Mouse (Mus musculus) kidney, postnatal 0 days (tissue): Measurements from ENCODE around the gene Ccdc136. TPM values are rescaled to one million over a fixed set of nuclear protein-coding genes. Genes with fewer than 3 reads are reported as not detected.

Source experiments
- ATAC-seq: fragments of 200-750 bp; cut with Nextera tagmentation; replicated peaks from 2 replicates; pipeline ENCODE4 v1.8.0; 2017; ENCODE audit warnings: low read depth, moderate number of reproducible peaks, moderate TSS enrichment, moderate library complexity; ENCODE audit not compliant: low FRiP score
- DNase-seq: peaks from one replicate; pipeline ENCODE4 v3.0.0-alpha.2; 2016; ENCODE audit warnings: low spot score
- H3K27ac ChIP-seq: fragments of 300-500 bp; sonication (generic); 2 replicates; pipeline ENCODE4 v1.5.1; 2014; ENCODE audit warnings: mild to moderate bottlenecking
- H3K27me3 ChIP-seq: fragments of 300-500 bp; sonication (generic); 2 replicates; pipeline ENCODE4 v1.6.1; 2014; ENCODE audit warnings: low read length, mixed read lengths; ENCODE audit not compliant: insufficient read depth
- H3K36me3 ChIP-seq: fragments of 300-500 bp; sonication (generic); 2 replicates; pipeline ENCODE4 v1.6.1; 2014; ENCODE audit warnings: low read length, mixed read lengths; ENCODE audit not compliant: insufficient read depth
- H3K4me1 ChIP-seq: fragments of 300-500 bp; sonication (generic); replicated peaks from 2 replicates; pipeline ENCODE4 v1.6.1; 2014; ENCODE audit warnings: antibody characterized with exemption, low read length, mixed read lengths; ENCODE audit not compliant: insufficient read depth
- H3K4me2 ChIP-seq: fragments of 300-500 bp; sonication (generic); 2 replicates; pipeline ENCODE4 v1.6.1; 2014; ENCODE audit warnings: mild to moderate bottlenecking, low read length, moderate library complexity, mixed read lengths
- H3K4me3 ChIP-seq: fragments of 300-500 bp; sonication (generic); replicated peaks from 2 replicates; pipeline ENCODE4 v1.5.1; 2014; ENCODE audit warnings: low read depth, low read length
- H3K9ac ChIP-seq: fragments of 300-500 bp; sonication (generic); 2 replicates; pipeline ENCODE4 v1.6.1; 2014; ENCODE audit warnings: low read depth, low read length
- H3K9me3 ChIP-seq: fragments of 300-500 bp; sonication (generic); replicated peaks from 2 replicates; pipeline ENCODE4 v1.6.1; 2016; ENCODE audit warnings: low read length, inconsistent platforms, mixed read lengths
- CTCF ChIP-seq: IDR thresholded peaks from 2 replicates; pipeline ENCODE4 v1.5.1; 2016; ENCODE audit warnings: antibody characterized with exemption, low read depth, mild to moderate bottlenecking, moderate library complexity
- WGBS: fragments of 180-500 bp; shearing (Covaris S2); extraction: QIAGEN DNeasy Blood & Tissue Kit; methylation state at CpG from one replicate; pipeline ENCODE4 v1.1.7; 2014; 5-methylcytosine and 5-hydroxymethylcytosine counted together
- polyA plus RNA-seq: library from polyadenylated mRNA; unstranded; fragments of >200 nt; fragmentation: Nextera tagmentation; extraction: Ambion mirVana; gene quantifications from 2 replicates; pipeline ENCODE4 v1.2.1, GENCODE M21; 2015

The Ccdc136 gene
- polyA plus RNA-seq, 1 experiment from 2014 or later, result 13.8 TPM

DNA sequence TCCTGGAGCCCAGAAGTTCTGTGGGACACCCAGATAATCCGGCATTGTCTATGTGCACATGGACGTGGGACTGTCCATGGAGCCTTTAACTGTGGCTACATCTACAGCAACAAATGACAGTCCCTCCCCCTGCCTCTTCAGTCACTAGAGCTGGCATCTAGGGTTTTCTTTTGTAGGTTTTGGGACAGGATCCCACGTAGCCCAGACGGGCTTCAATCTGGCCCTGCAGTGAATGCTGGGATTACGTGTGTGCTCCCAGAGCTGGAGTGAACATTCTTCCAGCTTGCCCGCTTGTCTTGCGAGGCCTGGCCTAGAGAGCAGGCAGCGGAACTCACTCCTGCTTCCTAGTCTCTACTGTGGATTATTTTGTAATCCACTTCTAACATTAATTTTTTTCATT, 29.0 kb downstream of the Ccdc136 start:
- Histone ChIP-seq H3K4me2 (no peak overlapping the region), H3K27ac (no peak overlapping the region), H3K4me1 (no peaks in the 10 kb centered on the region)

GRCm38 (mm10) chr6:29426331-29426730, 30.2 kb downstream of the Ccdc136 start:
- H3K36me3 ChIP-seq, result no peaks in the 10 kb centered on the region
- no peak overlapping the region for H3K27ac ChIP-seq
- H3K4me3 ChIP-seq, result no peak overlapping the region
- H3K27me3 ChIP-seq, result no peaks in the 10 kb centered on the region
- WGBS, result 65% methylated on average over 6 of the region's 6 CpGs
- no peaks in the 10 kb centered on the region for H3K4me1 ChIP-seq
- no peak for DNase-seq
- no peaks in the 10 kb centered on the region for H3K9me3 ChIP-seq
- H3K9ac ChIP-seq, result no peak overlapping the region
- TF ChIP-seq CTCF, result no peak
- no peak overlapping the region for H3K4me2 ChIP-seq
- ATAC-seq, result no peak

More for the DNA sequence above, 29.0 kb downstream of the Ccdc136 start:
- Histone ChIP-seq H3K4me3 (no peak overlapping the region), H3K9ac (no peak overlapping the region), H3K27me3 (no peaks in the 10 kb centered on the region), H3K9me3 (no peaks in the 10 kb centered on the region), H3K36me3 (no peaks in the 10 kb centered on the region)
- ATAC-seq, result no peak
- DNase-seq, result no peak
- TF ChIP-seq CTCF, result no peak
- WGBS, result 90% methylated on average over 8 of the region's 8 CpGs

DNA sequence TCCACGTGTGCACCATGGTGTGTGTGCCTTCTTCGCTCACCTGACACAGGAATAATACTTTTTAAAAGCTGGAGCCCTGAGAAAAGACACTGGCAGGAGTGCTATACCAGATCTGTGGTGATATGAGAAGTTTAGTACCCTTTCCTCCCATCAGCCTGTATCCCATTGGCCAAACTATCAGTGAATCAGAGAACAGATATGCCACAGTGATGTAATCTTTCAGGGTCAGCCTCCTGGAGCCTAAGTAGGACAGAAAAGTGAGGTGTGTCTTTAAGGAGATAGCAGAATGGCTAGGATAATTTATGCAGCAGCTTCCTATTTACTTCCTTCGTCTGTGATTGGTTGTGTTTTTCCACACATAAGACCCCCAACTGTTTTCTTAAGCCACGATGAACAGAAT, 32.1 kb downstream of the Ccdc136 start:
- ATAC-seq, result no peak
- no peak for TF ChIP-seq CTCF
- WGBS, result 61% methylated on average over 4 of the region's 4 CpGs
- H3K4me3 ChIP-seq, result no peak overlapping the region
- no peak overlapping the region for H3K9ac ChIP-seq
- no peak for DNase-seq
- no peaks in the 10 kb centered on the region for H3K27me3 ChIP-seq
- no peaks in the 10 kb centered on the region for H3K9me3 ChIP-seq
- no peaks in the 10 kb centered on the region for H3K36me3 ChIP-seq
- no peak overlapping the region for H3K27ac ChIP-seq
- no peak overlapping the region for H3K4me2 ChIP-seq
- H3K4me1 ChIP-seq, result peaks cover 4% of the 10 kb centered on the region

DNA sequence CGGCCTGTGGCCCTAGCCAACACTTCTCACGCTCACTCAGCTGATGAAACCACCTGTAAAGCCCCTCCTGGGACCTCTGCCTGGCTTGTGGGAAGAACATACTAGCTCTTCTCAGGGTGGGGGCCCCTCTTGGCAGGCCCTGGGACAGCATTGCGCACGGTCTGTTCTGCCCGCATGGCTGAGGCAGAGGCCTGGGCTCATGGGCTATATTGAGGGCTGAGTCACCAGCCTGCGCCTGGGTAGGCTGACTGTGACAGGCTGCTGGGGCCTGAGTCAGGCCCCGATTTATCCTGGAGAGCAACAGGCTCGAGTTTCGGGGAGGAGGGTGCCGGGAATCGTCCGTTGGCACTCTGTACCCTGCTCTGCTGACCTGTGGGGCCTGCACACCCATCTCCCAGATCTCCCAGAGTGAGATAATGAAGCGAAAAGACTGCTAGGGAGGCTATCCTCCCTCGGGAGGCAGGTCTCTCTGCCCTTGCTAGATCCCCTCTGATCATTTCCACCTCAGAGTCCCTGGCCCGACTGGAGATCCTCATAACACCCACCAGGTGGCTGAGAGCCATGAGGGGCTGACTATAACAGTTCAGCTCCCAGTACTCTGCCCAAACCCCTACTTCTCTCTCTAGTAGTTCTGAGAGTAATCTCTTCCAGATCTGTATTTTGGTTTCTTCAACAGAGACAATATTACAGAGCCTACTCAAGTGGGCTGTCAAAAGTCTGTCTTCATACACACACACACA, 34.7 kb downstream of the Ccdc136 start:
- DNase-seq, result peak; percentile 49
- Histone ChIP-seq H3K27me3 (no peaks in the 10 kb centered on the region), H3K4me3 (no peak overlapping the region), H3K36me3 (no peaks in the 10 kb centered on the region), H3K27ac (no peak overlapping the region), H3K9me3 (no peaks in the 10 kb centered on the region), H3K9ac (no peak overlapping the region), H3K4me1 (peaks cover 23% of the 10 kb centered on the region), H3K4me2 (no peak overlapping the region)
- ATAC-seq, result no peak
- WGBS, result 51% methylated on average over 15 of the region's 15 CpGs
- no peak for TF ChIP-seq CTCF

GRCm38 (mm10) chr6:29431473-29431872, 35.4 kb downstream of the Ccdc136 start:
- Histone ChIP-seq H3K27ac (no peak overlapping the region), H3K4me3 (no peak overlapping the region), H3K4me1 (peaks cover 30% of the 10 kb centered on the region), H3K27me3 (no peaks in the 10 kb centered on the region), H3K9me3 (no peaks in the 10 kb centered on the region), H3K36me3 (no peaks in the 10 kb centered on the region), H3K4me2 (no peak overlapping the region), H3K9ac (no peak overlapping the region)
- no peak for TF ChIP-seq CTCF
- WGBS, result 38% methylated on average over 5 of the region's 5 CpGs
- DNase-seq (no peak), ATAC-seq (no peak)

- Histone ChIP-seq H3K27ac (no peak overlapping the region), H3K9me3 (no peaks in the 10 kb centered on the region), H3K27me3 (no peaks in the 10 kb centered on the region), H3K9ac (no peak overlapping the region), H3K4me2 (no peak overlapping the region), H3K4me1 (peaks cover 31% of the 10 kb centered on the region), H3K4me3 (no peak overlapping the region), H3K36me3 (no peaks in the 10 kb centered on the region)
- ATAC-seq, result no peak
- no peak for TF ChIP-seq CTCF
- no peak for DNase-seq
- 42% methylated on average over 3 of the region's 3 CpGs for WGBS
These were observed 36.0 kb downstream of the Ccdc136 start for GRCm38 (mm10) chr6:29432156-29432555.

DNA sequence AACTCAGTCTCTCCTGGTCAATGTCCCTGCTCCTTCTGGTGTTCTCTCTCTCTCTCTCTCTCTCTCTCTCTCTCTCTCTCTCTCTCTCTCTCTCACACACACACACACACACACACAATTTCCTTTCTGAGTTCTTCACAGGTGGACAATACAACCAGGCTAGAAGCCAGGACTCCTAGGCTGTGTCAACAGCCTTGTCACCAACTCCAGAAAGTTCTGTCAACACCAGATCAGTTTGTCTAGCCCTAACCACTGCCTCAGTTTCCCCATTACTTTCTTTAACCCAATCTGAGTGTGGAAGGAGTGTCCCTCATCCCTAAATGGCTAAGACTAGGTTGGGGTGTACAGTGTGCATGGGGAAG, 36.5 kb downstream of the Ccdc136 start:
- Histone ChIP-seq H3K9me3 (no peaks in the 10 kb centered on the region), H3K27ac (no peak overlapping the region), H3K27me3 (no peaks in the 10 kb centered on the region), H3K36me3 (no peaks in the 10 kb centered on the region), H3K4me3 (peak overlapping the region; percentile 47), H3K4me1 (peaks cover 31% of the 10 kb centered on the region), H3K4me2 (peak overlapping the region; percentile 89), H3K9ac (peak overlapping the region; percentile 62)
- TF ChIP-seq CTCF, result no peak
- ATAC-seq (no peak), DNase-seq (no peak)
